Mouse (Mus musculus): Measurements from ENCODE around the gene Pbrm1. TPM values are rescaled to one million over a fixed set of nuclear protein-coding genes. Genes with fewer than 3 reads are reported as not detected.
A peak's percentile ranks its signal among the peaks of the same experiment; 100 is the strongest.

The Pbrm1 gene
- polyA plus RNA-seq, 1 experiment from 2014 or later = 89.0 TPM

DNA sequence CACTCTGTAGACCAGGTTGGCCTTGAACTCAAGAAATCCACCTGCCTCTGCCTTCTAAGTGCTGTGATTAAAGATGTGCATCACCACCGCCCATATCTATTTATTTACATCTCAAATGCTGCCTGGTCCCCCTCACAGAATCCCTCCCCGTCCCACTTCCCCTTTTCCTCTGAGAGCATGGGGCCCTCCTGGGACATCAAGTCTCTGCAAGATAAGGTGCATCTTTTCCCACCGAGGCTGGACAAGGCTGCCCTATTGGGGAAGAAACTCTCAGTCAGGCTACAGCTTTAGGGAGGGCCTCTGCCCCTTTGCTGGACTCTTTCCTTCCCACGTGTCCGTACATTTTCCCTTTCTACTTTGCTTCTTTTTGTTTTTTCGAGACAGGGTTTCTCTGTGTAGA is 150.6 kb downstream of the Pbrm1 start:
- H3K4me1 ChIP-seq (ENCODE audit: control insufficient read depth in 2 of 2, insufficient read depth in 2 of 2, low read length in 2 of 2) = peaks cover 5 to 22% of the 10 kb centered on the region in 2 experiments
- no peak overlapping the region for H3K9ac ChIP-seq (ENCODE audit: low read length)
- WGBS = 62% methylated on average over 6 of the region's 6 CpGs

DNA sequence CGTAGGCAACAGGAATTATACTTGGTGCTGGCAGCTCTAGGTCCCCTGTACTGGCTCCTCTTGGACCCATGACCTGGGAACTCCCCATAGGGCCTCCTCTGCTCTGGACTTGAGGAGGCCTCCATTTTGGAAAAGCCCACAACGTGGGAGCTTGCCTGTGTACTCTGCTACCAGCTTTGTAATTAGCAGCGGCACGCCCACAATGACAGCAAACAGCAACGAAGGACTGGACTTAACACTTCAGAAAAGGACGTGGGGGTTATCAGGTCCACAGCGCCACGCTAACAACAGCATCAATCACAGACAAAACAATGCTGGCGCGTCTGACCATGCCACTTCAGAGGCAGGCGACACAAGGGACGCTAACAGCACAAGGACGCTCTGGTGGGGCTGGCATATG is 152.0 kb downstream of the Pbrm1 start:
- 69% methylated on average over 13 of the region's 13 CpGs for WGBS
- Histone ChIP-seq H3K27ac (replicated peaks in 1 of 2; ENCODE audit: control insufficient read depth in 1 of 2, insufficient read depth in 1 of 2, low read depth in 2 of 2, low read length in 2 of 2) (0 out of 4 replicates have a peak overlapping the region, but pooled peaks of 1 of the 2 experiments have one; percentile 6), H3K4me3 (ENCODE audit: control insufficient read depth in 1 of 2, insufficient read depth in 1 of 2, low read depth in 1 of 2, low read length in 2 of 2) (no peak overlapping the region), H3K9me3 (ENCODE audit: control insufficient read depth, low read length) (no peaks in the 10 kb centered on the region), H3K4me1 (ENCODE audit: control insufficient read depth in 2 of 2, insufficient read depth in 2 of 2, low read length in 2 of 2) (peaks cover 2 to 11% of the 10 kb centered on the region in 2 experiments; a peak in 2 of 4 replicates), H3K9ac (ENCODE audit: low read length) (no peak overlapping the region), H3K27me3 (ENCODE audit: control insufficient read depth, insufficient read depth, low read length) (no peaks in the 10 kb centered on the region), H3K4me2 (ENCODE audit: low read length) (no peak overlapping the region), H3K36me3 (ENCODE audit: control insufficient read depth, insufficient read depth, low read length) (peaks cover 62% of the 10 kb centered on the region)
- ATAC-seq (ENCODE audit: insufficient number of reproducible peaks, insufficient read depth, low FRiP score, low read depth) = no peak

More for the DNA sequence above, 150.6 kb downstream of the Pbrm1 start:
- Histone ChIP-seq H3K27ac (replicated peaks in 1 of 2; ENCODE audit: control insufficient read depth in 1 of 2, insufficient read depth in 1 of 2, low read depth in 2 of 2, low read length in 2 of 2) (no peak overlapping the region), H3K36me3 (ENCODE audit: control insufficient read depth, insufficient read depth, low read length) (peaks cover 47% of the 10 kb centered on the region), H3K9me3 (ENCODE audit: control insufficient read depth, low read length) (no peaks in the 10 kb centered on the region), H3K4me2 (ENCODE audit: low read length) (no peak overlapping the region), H3K27me3 (ENCODE audit: control insufficient read depth, insufficient read depth, low read length) (no peaks in the 10 kb centered on the region), H3K4me3 (ENCODE audit: control insufficient read depth in 1 of 2, insufficient read depth in 1 of 2, low read depth in 1 of 2, low read length in 2 of 2) (no peak overlapping the region)
- ATAC-seq (ENCODE audit: insufficient number of reproducible peaks, insufficient read depth, low FRiP score, low read depth) = no peak

Other genes starting within 250 kb of the Pbrm1 start
- 15.4 and 16.3 TPM in 2 replicates for gene Tmem110, start 193.5 kb upstream of the Pbrm1 start, polyA plus RNA-seq (2014; fragmentation: Nextera tagmentation; extraction: Ambion mirVana)
- 3.3 and 4.3 TPM in 2 replicates for gene Mustn1, start 139.9 kb upstream of the Pbrm1 start, polyA plus RNA-seq (2014; fragmentation: Nextera tagmentation; extraction: Ambion mirVana)
- 0.27 and 0.53 TPM in 2 replicates for gene Itih4, start 132.7 kb upstream of the Pbrm1 start, polyA plus RNA-seq (2014; fragmentation: Nextera tagmentation; extraction: Ambion mirVana)
- 1.5 and 2.2 TPM in 2 replicates for gene Itih3, start 95.4 kb upstream of the Pbrm1 start, polyA plus RNA-seq (2014; fragmentation: Nextera tagmentation; extraction: Ambion mirVana)
- gene Itih1, start 75.8 kb upstream of the Pbrm1 start, polyA plus RNA-seq (2014; fragmentation: Nextera tagmentation; extraction: Ambion mirVana) = not detected in 2 replicates
- gene Nek4, start 67.8 kb upstream of the Pbrm1 start, polyA plus RNA-seq (2014; fragmentation: Nextera tagmentation; extraction: Ambion mirVana) = 5.4 and 5.5 TPM in 2 replicates
- gene Glt8d1, start 17.7 kb upstream of the Pbrm1 start, polyA plus RNA-seq (2014; fragmentation: Nextera tagmentation; extraction: Ambion mirVana) = 48.1 and 60.3 TPM in 2 replicates
- 382 and 395 TPM in 2 replicates for gene Spcs1, start 17.5 kb upstream of the Pbrm1 start, polyA plus RNA-seq (2014; fragmentation: Nextera tagmentation; extraction: Ambion mirVana)
- gene Gnl3, start within 50 bp of the Pbrm1 start, polyA plus RNA-seq (2014; fragmentation: Nextera tagmentation; extraction: Ambion mirVana) = 49.3 and 51.4 TPM in 2 replicates
- 98.2 and 107 TPM in 2 replicates for gene Smim4, start 109.8 kb downstream of the Pbrm1 start, polyA plus RNA-seq (2014; fragmentation: Nextera tagmentation; extraction: Ambion mirVana)
- gene Nt5dc2, start 111.9 kb downstream of the Pbrm1 start, polyA plus RNA-seq (2014; fragmentation: Nextera tagmentation; extraction: Ambion mirVana) = 329 and 341 TPM in 2 replicates
- gene Stab1, start 149.5 kb downstream of the Pbrm1 start, polyA plus RNA-seq (2014; fragmentation: Nextera tagmentation; extraction: Ambion mirVana) = 56.0 and 66.8 TPM in 2 replicates
- 5,119 and 5,195 TPM in 2 replicates for gene Tnnc1, start 189.2 kb downstream of the Pbrm1 start, polyA plus RNA-seq (2014; fragmentation: Nextera tagmentation; extraction: Ambion mirVana)
- 308 and 317 TPM in 2 replicates for gene Nisch, start 197.8 kb downstream of the Pbrm1 start, polyA plus RNA-seq (2014; fragmentation: Nextera tagmentation; extraction: Ambion mirVana)
- 0.23 and 0.26 TPM in 2 replicates for gene Sema3g, start 198.7 kb downstream of the Pbrm1 start, polyA plus RNA-seq (2014; fragmentation: Nextera tagmentation; extraction: Ambion mirVana)
- 9.4 and 9.6 TPM in 2 replicates for gene Phf7, start 232.2 kb downstream of the Pbrm1 start, polyA plus RNA-seq (2014; fragmentation: Nextera tagmentation; extraction: Ambion mirVana)
- gene Bap1, start 232.3 kb downstream of the Pbrm1 start, polyA plus RNA-seq (2014; fragmentation: Nextera tagmentation; extraction: Ambion mirVana) = 47.6 TPM in 2 replicates